Mouse (Mus musculus) intestine, embryonic 14.5 days (tissue): ENCODE data around the gene Tmub1. TPM values are rescaled to one million over a fixed set of nuclear protein-coding genes. Genes with fewer than 3 reads are reported as not detected.

Source experiments
- ATAC-seq: fragments of 200-750 bp; cut with Nextera tagmentation; replicated peaks from 2 replicates; pipeline ENCODE4 v1.8.0; 2017; ENCODE audit warnings: low read depth, moderate number of reproducible peaks, moderate TSS enrichment, moderate library complexity; ENCODE audit not compliant: low FRiP score, low TSS enrichment
- DNase-seq: peaks from one replicate; pipeline ENCODE4 v3.0.0-alpha.2; 2018; ENCODE audit warnings: low spot score
- H3K27ac ChIP-seq: fragments of 300-500 bp; sonication (generic); 2 replicates; pipeline ENCODE4 v1.5.1; 2014; ENCODE audit warnings: low read depth, mild to moderate bottlenecking, control low read depth
- H3K27me3 ChIP-seq: fragments of 300-500 bp; sonication (generic); replicated peaks from 2 replicates; pipeline ENCODE4 v1.6.1; 2014; ENCODE audit warnings: low read length, control low read depth; ENCODE audit not compliant: control insufficient read depth, insufficient read depth
- H3K36me3 ChIP-seq: fragments of 300-500 bp; sonication (generic); 2 replicates; pipeline ENCODE4 v1.6.1; 2014; ENCODE audit warnings: low read length, control low read depth; ENCODE audit not compliant: control insufficient read depth, insufficient read depth
- H3K4me1 ChIP-seq: fragments of 300-500 bp; sonication (generic); replicated peaks from 2 replicates; pipeline ENCODE4 v1.6.1; 2014; ENCODE audit warnings: low read length, control low read depth, mixed read lengths; ENCODE audit not compliant: control insufficient read depth, insufficient read depth
- H3K4me2 ChIP-seq: fragments of 300-500 bp; sonication (generic); 2 replicates; pipeline ENCODE4 v1.6.1; 2014; ENCODE audit warnings: low read length
- H3K4me3 ChIP-seq: fragments of 300-500 bp; sonication (generic); 2 replicates; pipeline ENCODE4 v1.5.1; 2014; ENCODE audit warnings: low read depth, low read length, control low read depth, mixed read lengths
- H3K9ac ChIP-seq: fragments of 300-500 bp; sonication (generic); 2 replicates; pipeline ENCODE4 v1.6.1; 2014; ENCODE audit warnings: mild to moderate bottlenecking, low read length
- H3K9me3 ChIP-seq: fragments of 300-500 bp; sonication (generic); 2 replicates; pipeline ENCODE4 v1.6.1; 2016; ENCODE audit warnings: low read length, control low read depth; ENCODE audit not compliant: control insufficient read depth
- WGBS: fragments of 180-500 bp; shearing (Covaris S2); extraction: QIAGEN DNeasy Blood & Tissue Kit; methylation state at CpG from one replicate; pipeline ENCODE4 v1.1.7; 2014; 5-methylcytosine and 5-hydroxymethylcytosine counted together
- polyA plus RNA-seq: library from polyadenylated mRNA; unstranded; fragments of >200 nt; fragmentation: Nextera tagmentation; extraction: Ambion mirVana; gene quantifications from 2 replicates; pipeline ENCODE4 v1.2.1, GENCODE M21; 2014

Gene Tmub1
- polyA plus RNA-seq, result 22.7 and 22.9 TPM in 2 replicates

- H3K27me3 ChIP-seq, result no peaks in the 10 kb centered on the region
- peaks cover 24% of the 10 kb centered on the region for H3K4me1 ChIP-seq
- H3K4me3 ChIP-seq, result peak within 1 kb of the TSS; percentile 50
- no peaks in the 10 kb centered on the region for H3K9me3 ChIP-seq
- H3K9ac ChIP-seq, result peak within 1 kb of the TSS; percentile 17
- DNase-seq, result peak; percentile 87
- peak within 1 kb of the TSS; percentile 52 for H3K4me2 ChIP-seq
- peaks cover 12% of the 10 kb centered on the region for H3K36me3 ChIP-seq
- peak; percentile 51 for ATAC-seq
- no peak within 1 kb of the TSS for H3K27ac ChIP-seq
- WGBS, result 2% methylated on average over 34 of the region's 34 CpGs
Observed at GRCm38 (mm10) chr5:24447624-24448298, at the start of gene Tmub1. Tmub1 (minus strand) TSS chr5:24447854.

- no peak overlapping the region for H3K9ac ChIP-seq
- no peak overlapping the region for H3K27ac ChIP-seq
- 76% methylated on average over 6 of the region's 6 CpGs for WGBS
- H3K4me2 ChIP-seq, result no peak overlapping the region
- DNase-seq, result no peak
- peaks cover 81% of the 10 kb centered on the region for H3K36me3 ChIP-seq
- no peak overlapping the region for H3K4me3 ChIP-seq
- H3K9me3 ChIP-seq, result no peaks in the 10 kb centered on the region
- ATAC-seq, result no peak
- H3K27me3 ChIP-seq, result no peaks in the 10 kb centered on the region
- no peaks in the 10 kb centered on the region for H3K4me1 ChIP-seq
Observed at GRCm38 (mm10) chr5:24496756-24497155, 49.1 kb upstream of the Tmub1 start.

GRCm38 (mm10) chr5:24495019-24495418, 47.4 kb upstream of the Tmub1 start:
- H3K4me3 ChIP-seq, result no peak overlapping the region
- H3K27me3 ChIP-seq, result no peaks in the 10 kb centered on the region
- H3K9ac ChIP-seq, result no peak overlapping the region
- H3K9me3 ChIP-seq, result no peaks in the 10 kb centered on the region
- ATAC-seq (no peak), DNase-seq (no peak)
- 89% methylated on average over 15 of the region's 15 CpGs for WGBS
- H3K36me3 ChIP-seq, result peaks cover 81% of the 10 kb centered on the region
- no peaks in the 10 kb centered on the region for H3K4me1 ChIP-seq
- no peak overlapping the region for H3K4me2 ChIP-seq
- no peak overlapping the region for H3K27ac ChIP-seq

GRCm38 (mm10) chr5:24492546-24493285, 45.1 kb upstream of the Tmub1 start:
- Histone ChIP-seq H3K4me2 (no peak overlapping the region), H3K27ac (no peak overlapping the region), H3K9ac (no peak overlapping the region), H3K4me1 (no peaks in the 10 kb centered on the region), H3K9me3 (no peaks in the 10 kb centered on the region), H3K36me3 (peaks cover 84% of the 10 kb centered on the region), H3K27me3 (no peaks in the 10 kb centered on the region), H3K4me3 (no peak overlapping the region)
- no peak for DNase-seq
- no peak for ATAC-seq
- WGBS, result 87% methylated on average over 16 of the region's 16 CpGs

- 36% methylated on average over 14 of the region's 14 CpGs for WGBS
- H3K4me3 ChIP-seq, result no peak overlapping the region
- no peaks in the 10 kb centered on the region for H3K4me1 ChIP-seq
- H3K36me3 ChIP-seq, result peaks cover 85% of the 10 kb centered on the region
- H3K27ac ChIP-seq, result no peak overlapping the region
- DNase-seq (no peak), ATAC-seq (no peak)
- no peaks in the 10 kb centered on the region for H3K27me3 ChIP-seq
- H3K9me3 ChIP-seq, result no peaks in the 10 kb centered on the region
- H3K4me2 ChIP-seq, result no peak overlapping the region
- no peak overlapping the region for H3K9ac ChIP-seq
Observed at GRCm38 (mm10) chr5:24490413-24490920, 42.8 kb upstream of the Tmub1 start.

GRCm38 (mm10) chr5:24486738-24487137, 39.1 kb upstream of the Tmub1 start:
- Histone ChIP-seq H3K9ac (no peak overlapping the region), H3K9me3 (no peaks in the 10 kb centered on the region), H3K4me1 (peaks cover 5% of the 10 kb centered on the region; the same call in 1 of the 2 replicates), H3K27ac (no peak overlapping the region), H3K4me3 (no peak overlapping the region), H3K27me3 (no peaks in the 10 kb centered on the region), H3K4me2 (no peak overlapping the region), H3K36me3 (peaks cover 70% of the 10 kb centered on the region)
- DNase-seq (no peak), ATAC-seq (no peak)
- 94% methylated on average over 5 of the region's 5 CpGs for WGBS

GRCm38 (mm10) chr5:24486097-24486496, 38.4 kb upstream of the Tmub1 start:
- ATAC-seq, result no peak
- H3K4me3 ChIP-seq, result no peak overlapping the region
- H3K4me1 ChIP-seq, result peaks cover 7% of the 10 kb centered on the region; the same call in 1 of the 2 replicates
- 2% methylated on average over 8 of the region's 8 CpGs for WGBS
- peak; percentile 95 for DNase-seq
- no peak overlapping the region for H3K4me2 ChIP-seq
- H3K27me3 ChIP-seq, result no peaks in the 10 kb centered on the region
- no peak overlapping the region for H3K9ac ChIP-seq
- no peak overlapping the region for H3K27ac ChIP-seq
- peaks cover 68% of the 10 kb centered on the region for H3K36me3 ChIP-seq
- H3K9me3 ChIP-seq, result no peaks in the 10 kb centered on the region

GRCm38 (mm10) chr5:24484963-24485362, 37.3 kb upstream of the Tmub1 start:
- WGBS, result 50% methylated on average over 21 of the region's 22 CpGs
- no peak overlapping the region for H3K4me2 ChIP-seq
- no peak overlapping the region for H3K9ac ChIP-seq
- H3K27ac ChIP-seq, result no peak overlapping the region
- peaks cover 68% of the 10 kb centered on the region for H3K36me3 ChIP-seq
- H3K27me3 ChIP-seq, result no peaks in the 10 kb centered on the region
- H3K4me1 ChIP-seq, result peaks cover 7% of the 10 kb centered on the region; the same call in 1 of the 2 replicates
- H3K4me3 ChIP-seq, result no peak overlapping the region
- ATAC-seq (no peak), DNase-seq (no peak)
- H3K9me3 ChIP-seq, result no peaks in the 10 kb centered on the region
